ENCODE assay signal across 25 mouse cellular contexts in genomic region chr13:7790069-7790468, GRCm38 (mm10).
DNase-seq lines count a peak whose midpoint lies in the region; ATAC-seq lines count a peak whose summit lies in the region.
"Had no signal": no experiment of that assay in that cellular context is flagged by ENCODE, and none has a peak within 500 bp of the region (broad histone marks: within the 10 kb centered on the region; RNA-seq: fewer than 3 reads in every experiment).

No protein-coding gene starts in this region.

- H3K4me3 ChIP-seq in kidney, embryonic 15.5 days (replicated peaks), result no peak overlapping the region
- H3K4me3 ChIP-seq: embryonic facial prominence, embryonic 12.5 days; embryonic facial prominence, embryonic 15.5 days; heart, embryonic 12.5 days; heart, embryonic 15.5 days; hindbrain, embryonic 10.5 days; hindbrain, embryonic 13.5 days had no signal

- H3K27ac ChIP-seq in kidney, embryonic 15.5 days, result no peak overlapping the region
- H3K27ac ChIP-seq: embryonic facial prominence, embryonic 12.5 days; embryonic facial prominence, embryonic 15.5 days; heart, embryonic 15.5 days; hindbrain, embryonic 10.5 days; hindbrain, embryonic 13.5 days had no signal

- H3K36me3 ChIP-seq in kidney, embryonic 15.5 days, result no peaks in the 10 kb centered on the region
- H3K36me3 ChIP-seq: embryonic facial prominence, embryonic 12.5 days; embryonic facial prominence, embryonic 15.5 days; heart, embryonic 12.5 days; heart, embryonic 15.5 days; hindbrain, embryonic 10.5 days; hindbrain, embryonic 13.5 days had no signal

- no peak for DNase-seq in kidney, adult 9 months
- peak; percentile 6 for DNase-seq in kidney, postnatal 14 days
- no peak for DNase-seq in kidney, adult 11 months
- peak; percentile 1 for DNase-seq in mesoderm, embryonic 11.5 days (ENCODE audit: low read depth, low spot score)
- DNase-seq in gastrocnemius, adult 18-20 months (ENCODE audit: low spot score), result no peak
- DNase-seq: adrenal gland, postnatal 10 days; adrenal gland, postnatal 36 days; cerebellum, adult 2 months; cerebellum, adult 9-11 months; cerebellum, postnatal 25 days; forebrain, postnatal 0 days; gastrocnemius, postnatal 25 days; heart, adult 18-20 months; heart, postnatal 10 days; heart, postnatal 36 days had no signal

- no peaks in the 10 kb centered on the region for H3K4me1 ChIP-seq in kidney, embryonic 15.5 days
- H3K4me1 ChIP-seq: embryonic facial prominence, embryonic 12.5 days; embryonic facial prominence, embryonic 15.5 days; heart, embryonic 12.5 days; heart, embryonic 15.5 days; hindbrain, embryonic 10.5 days; hindbrain, embryonic 13.5 days had no signal

- H3K4me2 ChIP-seq in kidney, embryonic 15.5 days, result no peak overlapping the region
- H3K4me2 ChIP-seq: embryonic facial prominence, embryonic 12.5 days; embryonic facial prominence, embryonic 15.5 days; heart, embryonic 12.5 days; heart, embryonic 15.5 days; hindbrain, embryonic 13.5 days had no signal

- ATAC-seq in kidney, embryonic 15.5 days (replicated peaks; ENCODE audit: low FRiP score), result peak; percentile 64; the same call in 1 of the 2 replicates
- ATAC-seq: CD4-positive, CD25-positive, alpha-beta regulatory T cell, adult 4 months; forebrain, embryonic 14.5 days; forebrain, postnatal 0 days; hindbrain, embryonic 16.5 days had no signal

- 61% methylated on average over 2 of the region's 2 CpGs for WGBS in kidney, embryonic 15.5 days

- no peaks in the 10 kb centered on the region for H3K27me3 ChIP-seq in kidney, embryonic 15.5 days
- H3K27me3 ChIP-seq: embryonic facial prominence, embryonic 12.5 days; embryonic facial prominence, embryonic 15.5 days; heart, embryonic 12.5 days; heart, embryonic 15.5 days; hindbrain, embryonic 13.5 days had no signal

- H3K9me3 ChIP-seq in kidney, embryonic 15.5 days (replicated peaks), result no peaks in the 10 kb centered on the region
- H3K9me3 ChIP-seq: embryonic facial prominence, embryonic 12.5 days; embryonic facial prominence, embryonic 15.5 days; heart, embryonic 12.5 days; heart, embryonic 15.5 days; hindbrain, embryonic 10.5 days; hindbrain, embryonic 13.5 days had no signal

- no peak overlapping the region for H3K9ac ChIP-seq in kidney, embryonic 15.5 days
- H3K9ac ChIP-seq: embryonic facial prominence, embryonic 12.5 days; embryonic facial prominence, embryonic 15.5 days; forebrain, postnatal 0 days; heart, embryonic 12.5 days; heart, embryonic 15.5 days; hindbrain, embryonic 13.5 days had no signal

Comparison
In these comparisons a context has a peak if more than half of its experiments do, and no peak if none do; other contexts are left out.
1. DNase-seq: peak in kidney, postnatal 14 days (single experiment) and mesoderm, embryonic 11.5 days (single experiment); none in kidney, adult 9 months (single experiment), kidney, adult 11 months (single experiment) and gastrocnemius, adult 18-20 months (single experiment).